Mouse (Mus musculus): ENCODE data around the gene Mtfr1l. TPM values are rescaled to one million over a fixed set of nuclear protein-coding genes. Genes with fewer than 3 reads are reported as not detected.
A peak's percentile ranks its signal among the peaks of the same experiment; 100 is the strongest.

The Mtfr1l gene
- total and polyA plus RNA-seq, 3 experiments: 52.0 to 88.3 TPM; not detected in 1

DNA sequence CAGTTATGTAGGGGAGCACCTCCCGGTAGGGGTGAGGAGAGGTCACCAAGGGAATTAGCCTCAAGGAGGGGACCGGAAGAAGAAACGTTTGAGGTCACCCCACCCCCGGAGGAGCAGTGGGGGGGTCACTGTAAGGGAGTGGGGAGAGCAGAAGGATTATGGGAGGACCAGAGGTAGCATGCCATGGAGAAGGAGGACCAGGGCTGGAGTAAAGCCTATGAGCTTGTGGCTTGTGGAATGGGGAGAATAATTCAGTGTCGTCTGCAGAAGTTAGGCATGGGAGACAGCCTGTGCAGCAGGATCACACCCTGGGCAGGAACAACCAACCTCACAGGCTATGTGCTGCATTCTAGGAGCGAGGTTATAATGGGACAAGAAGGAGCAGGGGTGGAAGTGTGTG is 38.0 kb downstream of the Mtfr1l start:
- no peaks in the 10 kb centered on the region for H3K27me3 ChIP-seq (ENCODE audit: control insufficient read depth in 1 of 2, insufficient read depth in 2 of 2, low read length in 2 of 2)
- no peaks in the 10 kb centered on the region for H3K79me2 ChIP-seq (ENCODE audit: control insufficient read depth, insufficient read depth, low read length, poor library complexity)
- peaks cover 0 to 18% of the 10 kb centered on the region in 2 experiments; a peak in 2 of 4 replicates for H3K36me3 ChIP-seq (ENCODE audit: control insufficient read depth in 1 of 2, insufficient read depth in 2 of 2, low read length in 2 of 2)
- no peak overlapping the region for H3K27ac ChIP-seq (ENCODE audit: control insufficient read depth, low read depth, low read length)
- H3K9ac ChIP-seq (ENCODE audit: control insufficient read depth, low read depth, low read length, poor library complexity, severe bottlenecking): peak overlapping the region; percentile 20
- DNase-seq (ENCODE audit: low read depth, low spot score): no peak
- H3K4me1 ChIP-seq (ENCODE audit: control insufficient read depth in 1 of 2, insufficient read depth in 2 of 2, low read length in 2 of 2): peaks cover 8 to 46% of the 10 kb centered on the region in 2 experiments
- TF ChIP-seq TBP (IDR thresholded peaks at IDR 0.05; ENCODE audit: low read depth, low read length) (no peak), MAZ (IDR thresholded peaks at IDR 0.05; ENCODE audit: low read depth, low read length) (no peak), NELFE (IDR thresholded peaks at IDR 0.05; ENCODE audit: low read depth, low read length) (no peak), UBTF (IDR thresholded peaks at IDR 0.05; ENCODE audit: borderline replicate concordance, insufficient read depth, low read depth, low read length) (no peak), BHLHE40 (IDR thresholded peaks at IDR 0.05; ENCODE audit: borderline replicate concordance, low read depth, low read length) (no peak), ELF1 (IDR thresholded peaks at IDR 0.05; ENCODE audit: low read depth, low read length) (no peak), JUND (IDR thresholded peaks at IDR 0.05; ENCODE audit: low read depth, low read length) (no peak), E2F4 (IDR thresholded peaks at IDR 0.05; ENCODE audit: borderline replicate concordance, low read depth, low read length) (no peak), CHD1 (IDR thresholded peaks at IDR 0.05; ENCODE audit: low read depth, low read length) (no peak), MAX (IDR thresholded peaks at IDR 0.05; ENCODE audit: low read length) (no peak), CTCF (IDR thresholded peaks at IDR 0.05 in 2 of 3, conservative IDR thresholded peaks at IDR 0.05 in 1 of 3; ENCODE audit: control insufficient read depth in 1 of 3, insufficient read depth in 1 of 3, low read depth in 2 of 3, low read length in 3 of 3, poor library complexity in 1 of 3, severe bottlenecking in 1 of 3) (no peak), RAD21 (IDR thresholded peaks at IDR 0.05; ENCODE audit: low read depth, low read length) (no peak), ZMIZ1 (IDR thresholded peaks at IDR 0.05; ENCODE audit: low read depth, low read length) (no peak), SMC3 (IDR thresholded peaks at IDR 0.05; ENCODE audit: low read depth, low read length) (no peak), GABPA (IDR thresholded peaks at IDR 0.05; ENCODE audit: low read depth, low read length) (no peak), SIN3A (IDR thresholded peaks at IDR 0.05; ENCODE audit: low read length) (no peak), MAFK (IDR thresholded peaks at IDR 0.05; ENCODE audit: borderline replicate concordance, low read depth, low read length) (no peak), ZC3H11A (IDR thresholded peaks at IDR 0.05; ENCODE audit: low read depth, low read length) (no peak), MYB (IDR thresholded peaks at IDR 0.05; ENCODE audit: low read depth, low read length) (no peak)
- peak overlapping the region; percentile 35 to 51 for H3K4me3 ChIP-seq (ENCODE audit: control insufficient read depth in 1 of 2, insufficient read depth in 1 of 2, low read depth in 2 of 2, low read length in 2 of 2)
- H3K9me3 ChIP-seq (replicated peaks; ENCODE audit: insufficient read depth, low read length): no peaks in the 10 kb centered on the region

DNA sequence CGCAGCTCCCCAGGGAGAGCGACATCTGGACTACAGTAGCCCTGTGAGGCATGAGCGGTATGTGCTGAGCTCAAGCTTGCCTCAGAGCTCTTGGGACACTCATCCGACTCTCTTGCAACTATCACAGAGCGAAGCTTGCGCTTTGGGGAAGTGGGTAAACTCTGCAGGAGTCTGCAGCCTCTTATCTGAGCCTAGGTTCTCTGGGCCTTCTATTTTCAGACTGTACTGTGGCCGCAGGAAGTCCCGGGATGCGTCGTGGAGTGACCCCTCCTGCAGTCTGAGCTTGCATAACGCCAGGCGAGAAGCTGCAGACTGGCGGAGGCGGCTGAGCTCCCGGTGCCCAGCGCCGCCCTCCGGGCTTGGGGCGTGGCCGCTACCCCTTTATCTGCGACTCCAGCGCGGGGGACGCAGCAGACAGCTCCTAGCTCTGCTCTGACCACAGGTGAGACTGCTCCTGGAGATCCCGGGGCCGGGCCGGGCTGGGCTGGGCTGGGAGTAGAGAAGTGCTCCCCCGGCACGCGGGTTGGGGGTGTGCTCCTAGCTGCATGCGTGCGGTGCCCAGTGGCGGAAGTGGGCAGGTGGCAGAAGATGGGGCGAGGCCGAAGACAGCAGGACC is 38.5 kb downstream of the Mtfr1l start, which contains the start of gene Paqr7:
Gene Paqr7, plus strand, starts transcription at position 103 of the 616 bp plus-strand sequence.
- Histone ChIP-seq H3K4me3 (ENCODE audit: control insufficient read depth in 1 of 2, insufficient read depth in 1 of 2, low read depth in 2 of 2, low read length in 2 of 2) (peak within 1 kb of the TSS; percentile 35 to 51), H3K27me3 (ENCODE audit: control insufficient read depth in 1 of 2, insufficient read depth in 2 of 2, low read length in 2 of 2) (no peaks in the 10 kb centered on the region), H3K9ac (ENCODE audit: control insufficient read depth, low read depth, low read length, poor library complexity, severe bottlenecking) (peak within 1 kb of the TSS; percentile 20), H3K9me3 (replicated peaks; ENCODE audit: insufficient read depth, low read length) (no peaks in the 10 kb centered on the region), H3K27ac (ENCODE audit: control insufficient read depth, low read depth, low read length) (peak within 1 kb of the TSS; percentile 26; the same call in 1 of the 2 replicates), H3K36me3 (ENCODE audit: control insufficient read depth in 1 of 2, insufficient read depth in 2 of 2, low read length in 2 of 2) (peaks cover 0 to 18% of the 10 kb centered on the region in 2 experiments; a peak in 2 of 4 replicates), H3K4me1 (ENCODE audit: control insufficient read depth in 1 of 2, insufficient read depth in 2 of 2, low read length in 2 of 2) (peaks cover 8 to 46% of the 10 kb centered on the region in 2 experiments), H3K79me2 (ENCODE audit: control insufficient read depth, insufficient read depth, low read length, poor library complexity) (no peaks in the 10 kb centered on the region)
- TF ChIP-seq TAL1 (IDR thresholded peaks at IDR 0.05; ENCODE audit: low read length) (peak; percentile 23), MAFK (IDR thresholded peaks at IDR 0.05; ENCODE audit: borderline replicate concordance, low read depth, low read length) (no peak), CTCF (IDR thresholded peaks at IDR 0.05 in 2 of 3, conservative IDR thresholded peaks at IDR 0.05 in 1 of 3; ENCODE audit: control insufficient read depth in 1 of 3, insufficient read depth in 1 of 3, low read depth in 2 of 3, low read length in 3 of 3, poor library complexity in 1 of 3, severe bottlenecking in 1 of 3) (0 out of 6 replicates have a peak, but pooled peaks of 1 of the 3 experiments have one; percentile 5), EP300 (IDR thresholded peaks at IDR 0.05; ENCODE audit: low read depth in 1 of 2, low read length in 2 of 2) (0 out of 4 replicates have a peak, but pooled peaks of 1 of the 2 experiments have one; percentile 6), ETS1 (IDR thresholded peaks at IDR 0.05; ENCODE audit: low read depth, low read length) (peak; percentile 35; the same call in 1 of the 2 replicates), NRF1 (IDR thresholded peaks at IDR 0.05; ENCODE audit: insufficient read depth, low read depth, low read length, poor library complexity, severe bottlenecking) (0 out of 2 replicates have a peak, but pooled peaks have one; percentile 13), MAZ (IDR thresholded peaks at IDR 0.05; ENCODE audit: low read depth, low read length) (no peak; the same call in 1 of the 2 replicates), GATA1 (IDR thresholded peaks at IDR 0.05; ENCODE audit: low read depth, low read length) (peak; percentile 59), RAD21 (IDR thresholded peaks at IDR 0.05; ENCODE audit: low read depth, low read length) (no peak)
- peak; percentile 82 for DNase-seq (ENCODE audit: low read depth, low spot score)

Data from MEL (cell line).